Mouse (Mus musculus): ENCODE results near the gene Egflam.

Egflam gene

DNA sequence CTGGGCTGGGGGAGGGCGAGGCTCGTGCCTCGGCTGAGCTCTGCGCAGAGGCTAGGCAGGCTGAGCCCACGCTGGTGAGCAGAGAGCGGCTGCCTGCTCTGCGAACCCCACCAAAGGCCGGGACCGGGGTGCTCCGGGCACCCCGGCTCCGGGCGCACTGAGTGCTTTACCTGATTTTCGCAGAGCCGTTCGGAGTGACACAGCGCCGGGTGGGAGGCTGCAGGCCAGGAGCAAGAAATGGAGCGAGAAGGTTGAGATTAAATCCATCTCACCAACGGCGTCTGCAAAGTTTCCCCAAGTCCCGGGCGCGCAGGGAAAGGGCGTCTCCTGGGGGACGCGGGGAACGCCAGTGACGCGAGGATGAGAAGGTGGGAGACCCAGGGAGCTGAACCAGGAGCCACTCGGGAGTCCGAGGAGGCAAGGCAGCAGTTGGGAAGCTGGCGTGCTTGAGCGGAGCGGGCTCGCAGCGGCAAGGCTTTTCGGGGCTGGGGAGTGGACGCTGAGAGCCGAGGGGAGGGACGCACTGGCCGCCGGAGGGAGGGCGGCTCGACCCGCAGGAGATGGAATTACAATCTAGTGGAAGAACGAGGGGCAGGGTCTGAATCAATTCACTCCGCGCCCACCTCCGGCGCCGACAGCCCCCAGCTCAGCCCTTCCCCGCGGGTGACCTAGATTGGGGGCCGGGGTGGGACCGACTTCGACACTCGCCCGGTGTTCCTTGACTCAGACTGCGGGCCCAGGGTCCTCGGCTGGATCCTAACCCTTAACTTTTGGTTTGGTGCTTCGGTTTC lies at the start of gene Egflam:
TSS of gene Egflam (minus strand) at position 578 of the 791 bp plus-strand sequence.
- DNase-seq (ENCODE audit: low read depth, low spot score) = peak; percentile 48

DNA sequence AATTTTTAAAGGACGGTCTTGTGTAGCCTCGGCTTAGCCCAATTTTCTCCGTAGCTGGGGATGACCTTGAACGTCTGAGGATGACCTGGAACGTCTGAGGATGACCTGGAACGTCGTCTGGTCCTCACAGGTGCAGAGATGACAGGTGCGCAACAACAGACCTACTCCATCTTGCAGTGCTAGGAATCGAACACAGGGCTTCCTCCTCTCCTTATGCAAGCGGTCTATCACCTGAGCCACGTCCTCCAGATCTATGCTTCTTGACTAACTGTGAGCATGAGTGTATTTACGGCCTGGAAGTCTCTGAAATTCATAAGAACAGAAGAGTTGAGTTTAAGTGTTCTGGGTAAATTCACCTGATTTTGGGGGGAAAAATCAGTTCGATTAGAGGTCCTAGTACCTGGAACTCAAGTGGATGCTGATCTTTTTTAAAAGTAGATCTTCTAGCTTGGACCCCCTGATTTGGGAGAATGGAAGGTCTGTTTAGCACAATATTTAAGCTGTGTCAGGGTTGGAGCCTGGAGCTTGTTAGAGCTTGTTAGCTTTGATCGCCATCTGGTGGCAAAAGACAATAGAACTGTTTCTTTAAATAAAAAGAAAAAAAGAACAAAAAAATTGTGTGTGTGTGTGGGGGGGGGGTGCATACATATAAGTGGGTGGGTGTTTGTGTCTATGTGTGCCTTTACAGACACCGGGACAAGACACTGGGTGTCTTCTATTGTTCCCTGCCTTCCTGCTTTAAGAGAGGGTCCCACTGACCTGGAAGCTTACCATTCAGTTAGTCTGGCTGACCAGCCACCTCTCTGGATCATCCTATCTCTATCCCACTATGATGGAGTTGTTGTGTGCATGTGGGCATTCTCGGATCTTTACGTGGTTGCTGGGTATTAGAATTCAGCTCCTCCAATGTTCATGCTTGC lies 45.5 kb upstream of the Egflam start:
- peak; percentile 47 for DNase-seq (ENCODE audit: low read depth, low spot score)

DNA sequence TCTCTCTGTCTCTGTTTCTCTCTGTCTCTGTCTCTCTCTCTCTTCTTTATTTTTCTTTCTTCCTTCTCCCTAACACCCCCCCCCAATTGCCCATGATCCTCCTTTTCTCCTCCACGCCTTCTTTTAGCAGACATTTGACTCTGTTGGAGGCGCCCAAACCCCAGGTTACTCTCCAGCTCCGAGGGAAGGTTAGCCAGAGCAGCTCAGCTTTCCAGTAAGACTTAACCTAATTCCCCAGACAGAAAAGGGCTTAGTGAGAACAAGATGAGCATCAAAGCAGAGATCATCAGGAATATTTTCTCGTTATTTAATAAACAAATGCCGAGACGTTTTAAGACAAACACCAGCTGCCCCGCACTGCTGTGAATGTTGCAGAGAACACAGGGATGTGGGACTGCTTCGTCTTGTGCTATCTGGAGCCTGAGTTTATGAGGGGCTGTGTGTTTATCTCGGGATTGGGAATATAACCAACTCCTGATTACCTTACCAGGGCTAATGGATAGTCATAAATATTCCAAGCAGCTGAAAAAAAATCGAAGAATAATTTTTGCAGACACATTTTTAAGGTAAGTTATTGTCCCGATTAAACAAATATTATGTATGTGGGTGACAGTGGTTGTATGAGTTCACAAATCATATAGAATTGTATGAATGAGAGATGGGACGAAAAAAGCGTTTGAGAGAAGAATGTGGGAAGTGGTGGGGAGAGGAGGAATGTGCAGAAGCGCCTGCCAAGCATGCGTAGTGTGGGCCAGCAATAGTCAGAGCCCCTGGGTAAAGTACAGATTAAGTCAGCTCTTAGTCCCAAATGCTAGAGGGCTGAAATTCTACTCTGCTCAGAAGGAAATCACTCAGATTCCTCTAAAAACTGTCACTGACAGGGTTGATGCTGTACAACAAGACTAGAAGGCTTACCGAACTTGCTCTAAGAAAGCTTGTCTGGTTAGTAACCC lies 44.2 kb upstream of the Egflam start:
- DNase-seq (ENCODE audit: low read depth, low spot score) = no peak

DNA sequence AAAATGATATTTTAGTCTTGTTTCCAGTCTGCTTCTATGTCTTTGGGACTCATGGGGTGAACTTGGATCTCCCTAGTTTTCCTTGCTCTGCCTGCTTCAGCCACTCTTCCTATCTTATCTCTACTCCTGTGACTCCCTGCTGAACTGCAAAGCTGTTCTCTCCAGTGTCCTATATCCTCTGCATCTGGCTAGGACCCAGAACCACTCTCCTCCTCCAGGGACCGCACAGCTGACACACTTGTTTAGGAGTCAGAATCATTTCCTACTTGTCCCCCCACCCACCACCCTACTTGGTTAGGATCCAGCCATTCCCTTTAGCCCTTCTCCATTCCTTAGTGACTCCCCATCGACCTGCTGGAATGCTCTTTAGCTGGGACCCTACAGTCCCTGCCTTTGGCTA lies 26.1 kb upstream of the Egflam start:
- DNase-seq (ENCODE audit: low read depth, low spot score) = no peak

DNA sequence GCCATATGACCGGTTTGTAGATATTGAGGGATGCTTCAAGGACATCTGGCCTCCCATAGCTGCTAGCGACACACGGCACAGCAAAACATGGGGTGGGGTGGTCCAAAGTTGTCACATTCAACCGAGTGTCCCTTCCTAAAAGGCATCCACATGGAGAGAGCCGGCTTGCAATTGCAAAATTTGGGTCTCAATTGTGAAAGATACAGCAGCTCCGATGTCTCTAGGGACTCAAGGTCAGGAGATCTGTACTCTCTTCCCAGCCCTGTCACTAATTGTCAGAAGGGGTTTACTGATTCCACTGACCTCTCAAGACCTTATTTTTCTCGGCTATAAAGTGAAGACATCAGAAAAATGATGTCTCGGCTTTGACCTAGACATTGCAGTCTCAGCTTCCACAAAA lies 6.3 kb upstream of the Egflam start:
- no peak for DNase-seq (ENCODE audit: low read depth, low spot score)

DNA sequence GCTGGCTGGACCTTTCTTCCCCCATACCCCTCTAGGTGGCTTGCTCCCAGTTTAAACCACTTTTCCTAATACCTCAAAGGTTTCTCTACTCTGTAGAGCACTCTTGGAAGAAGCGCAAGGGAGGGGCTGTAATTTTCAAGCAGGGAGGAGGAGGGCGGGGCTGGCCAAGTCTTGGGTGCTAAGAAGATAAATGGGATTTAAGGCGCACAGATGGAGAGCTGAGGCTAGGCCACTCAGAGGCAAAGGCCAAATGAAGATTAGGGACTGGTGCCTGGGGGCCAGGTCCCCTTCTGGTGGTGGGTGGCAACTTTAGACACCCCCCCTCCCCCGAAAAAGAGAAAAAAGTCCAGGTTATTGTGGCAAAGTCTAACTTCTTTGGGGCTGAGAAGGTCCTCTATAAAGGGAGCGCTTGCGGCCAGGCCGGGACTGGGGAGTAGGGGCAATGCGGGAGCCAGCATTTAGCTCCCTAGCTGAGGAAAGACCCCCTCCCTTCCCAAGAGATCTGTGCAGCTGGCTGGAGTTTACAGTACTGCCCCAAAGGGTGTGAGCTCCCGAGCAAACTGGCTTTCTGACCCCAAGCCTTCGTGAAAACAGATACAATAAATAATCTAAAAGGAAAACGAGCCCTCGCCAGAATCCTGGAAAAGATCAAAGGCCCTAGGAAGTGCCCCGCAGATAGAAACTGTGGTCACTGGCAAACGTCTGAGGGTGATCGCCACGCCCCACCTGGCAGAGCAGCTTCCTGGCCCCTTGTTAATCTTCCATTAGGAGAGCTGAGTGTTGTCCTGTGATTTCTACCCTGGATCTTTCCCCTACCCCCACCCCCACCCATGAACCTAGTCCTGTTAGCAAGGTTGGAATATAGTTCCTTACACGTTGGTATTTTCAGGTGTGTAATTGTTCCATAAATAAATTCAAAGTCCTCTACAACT lies 680 bp upstream of the Egflam start:
- DNase-seq (ENCODE audit: low read depth, low spot score) = no peak

DNA sequence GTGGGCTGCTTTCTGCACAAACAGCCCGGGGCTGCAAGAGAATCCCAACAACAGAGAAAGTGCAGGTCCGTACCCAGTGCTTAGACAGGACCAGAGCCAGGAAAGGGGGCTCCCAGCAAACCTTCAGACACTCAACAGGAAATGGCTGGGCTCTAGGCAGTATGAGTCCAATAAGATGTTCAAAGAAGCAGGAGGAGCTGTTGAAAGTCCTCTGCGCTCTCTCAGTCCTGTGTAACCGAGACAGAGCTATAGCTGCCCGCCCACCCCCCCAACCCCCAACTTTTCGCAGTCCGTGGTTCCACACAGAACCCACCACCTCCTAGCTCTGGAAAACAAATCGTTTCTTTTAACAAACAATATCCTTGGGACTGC lies 763 bp downstream of the Egflam start:
- peak; percentile 13 for DNase-seq (ENCODE audit: low read depth, low spot score)

DNA sequence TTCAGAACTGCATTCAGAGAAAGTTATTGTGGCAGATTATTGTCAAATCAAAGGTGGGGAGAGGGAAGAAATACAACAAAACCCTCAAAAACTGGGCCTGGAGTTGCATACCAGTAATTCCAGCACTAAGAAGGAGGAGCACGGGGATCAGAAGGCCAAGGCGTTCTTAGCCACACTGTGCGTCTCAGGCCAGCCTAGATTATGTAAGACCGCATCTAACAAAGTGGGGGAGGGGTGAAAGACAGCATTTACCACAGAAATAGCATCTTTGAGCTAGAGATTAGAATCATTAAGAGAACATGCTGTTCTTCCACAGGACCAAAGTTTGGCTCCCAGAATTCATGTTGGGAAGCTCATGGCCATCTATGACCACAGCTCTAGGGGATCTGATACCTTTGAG lies 14.8 kb downstream of the Egflam start:
- DNase-seq (ENCODE audit: low read depth, low spot score) = no peak

- DNase-seq (ENCODE audit: low read depth, low spot score) = peak; percentile 4
Measured at GRCm38 (mm10) chr15:7382457-7382856, 15.7 kb downstream of the Egflam start.

DNA sequence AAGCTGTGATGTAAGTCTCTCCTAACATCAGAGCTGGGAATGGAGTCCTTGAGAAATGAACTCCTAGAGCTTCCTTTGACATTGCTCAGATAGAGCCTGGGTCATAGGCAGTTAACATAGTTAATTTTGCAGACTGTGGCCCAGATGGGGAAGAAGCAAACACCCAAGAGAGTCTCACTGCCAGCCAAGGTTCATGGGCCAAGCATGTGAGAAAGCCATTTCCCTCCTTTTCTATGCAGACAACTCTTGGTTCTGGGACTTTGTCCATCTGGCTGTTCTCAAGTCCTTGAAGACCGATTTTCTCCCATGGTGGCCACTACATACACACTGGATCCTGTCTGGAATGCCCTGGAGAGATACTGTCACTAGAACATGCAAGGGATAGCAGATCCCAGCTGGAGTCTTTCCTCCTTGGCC lies 45.6 kb downstream of the Egflam start:
- no peak for DNase-seq (ENCODE audit: low read depth, low spot score)

GRCm38 (mm10) chr15:7340703-7341309 lies 57.4 kb downstream of the Egflam start:
- no peak for DNase-seq (ENCODE audit: low read depth, low spot score)

DNA sequence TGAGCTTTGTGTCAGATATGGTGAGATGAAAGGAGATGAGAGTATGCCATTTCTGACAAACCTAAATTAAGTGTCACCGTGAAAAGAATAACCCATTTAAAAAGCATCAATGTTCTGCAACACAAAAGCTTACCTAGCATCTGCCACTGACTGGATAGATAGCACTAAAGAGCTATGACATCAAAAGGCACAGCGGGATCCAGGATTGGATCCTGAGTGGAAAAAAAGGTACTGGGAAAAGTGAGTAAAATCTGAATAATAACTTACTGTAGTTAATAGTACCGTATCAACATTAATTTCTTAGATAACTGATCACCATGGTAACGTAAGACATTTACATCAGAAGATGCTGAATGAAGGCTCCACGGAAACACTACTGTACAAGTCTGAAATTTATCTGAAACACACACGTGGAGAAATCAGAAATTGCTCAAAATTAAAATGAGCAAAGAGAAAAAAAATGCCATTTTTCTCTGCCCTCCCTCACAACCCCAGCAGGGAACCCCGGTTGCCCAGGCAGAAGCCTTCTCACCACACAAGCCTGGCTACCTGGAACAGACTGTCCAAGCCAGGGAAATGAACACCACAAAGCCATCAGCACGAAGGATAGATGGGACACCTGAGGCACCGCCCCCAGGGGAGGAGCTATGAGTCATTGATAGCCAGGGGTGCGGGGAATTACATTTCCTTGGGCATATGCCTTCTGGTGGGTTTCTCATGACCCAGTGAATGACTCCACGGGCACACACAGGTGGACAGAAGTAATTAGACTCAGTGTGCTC lies 63.5 kb downstream of the Egflam start:
- DNase-seq (ENCODE audit: low read depth, low spot score) = no peak

DNA sequence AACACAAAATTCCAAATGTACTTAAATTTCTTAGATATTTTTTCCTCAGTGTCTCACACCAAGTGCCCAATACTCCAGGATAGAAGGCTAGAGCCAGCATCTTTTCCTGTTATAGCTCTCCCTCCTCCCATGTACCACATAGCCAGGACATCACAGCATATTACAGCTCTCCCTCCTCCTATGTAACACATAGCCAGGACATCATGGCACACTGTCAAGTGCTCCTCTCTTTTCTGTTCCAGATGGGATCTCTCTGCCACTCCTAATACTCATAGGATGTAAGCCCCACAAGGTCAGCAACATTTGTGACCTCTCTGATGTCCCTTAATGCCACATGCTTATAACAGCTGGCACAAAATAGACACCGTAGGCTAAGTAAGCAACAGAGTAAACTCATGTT lies 65.3 kb downstream of the Egflam start:
- no peak for DNase-seq (ENCODE audit: low read depth, low spot score)

- no peak for DNase-seq (ENCODE audit: low read depth, low spot score)
Measured at GRCm38 (mm10) chr15:7322599-7323311, 75.4 kb downstream of the Egflam start.

DNA sequence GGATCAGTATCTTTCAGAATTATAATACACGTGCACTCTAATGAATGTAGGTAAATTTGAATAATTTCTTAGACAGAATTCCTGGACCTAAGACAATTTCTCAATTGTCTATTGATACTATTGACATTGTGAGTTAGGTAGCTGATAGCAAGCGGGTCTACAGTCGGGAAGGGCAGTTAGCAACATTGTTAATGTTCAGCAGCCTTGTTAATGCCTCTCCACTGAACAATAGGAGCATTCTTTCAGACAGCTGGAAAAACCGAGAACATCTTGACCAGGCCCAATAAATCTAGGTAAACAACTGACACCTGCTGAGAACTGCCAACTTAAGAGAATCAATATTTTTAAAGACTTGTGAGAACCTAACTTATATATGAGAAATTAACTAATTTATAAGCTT lies 77.3 kb downstream of the Egflam start:
- no peak for DNase-seq (ENCODE audit: low read depth, low spot score)

GRCm38 (mm10) chr15:7315539-7315938 lies 82.7 kb downstream of the Egflam start:
- no peak for DNase-seq (ENCODE audit: low read depth, low spot score)

DNA sequence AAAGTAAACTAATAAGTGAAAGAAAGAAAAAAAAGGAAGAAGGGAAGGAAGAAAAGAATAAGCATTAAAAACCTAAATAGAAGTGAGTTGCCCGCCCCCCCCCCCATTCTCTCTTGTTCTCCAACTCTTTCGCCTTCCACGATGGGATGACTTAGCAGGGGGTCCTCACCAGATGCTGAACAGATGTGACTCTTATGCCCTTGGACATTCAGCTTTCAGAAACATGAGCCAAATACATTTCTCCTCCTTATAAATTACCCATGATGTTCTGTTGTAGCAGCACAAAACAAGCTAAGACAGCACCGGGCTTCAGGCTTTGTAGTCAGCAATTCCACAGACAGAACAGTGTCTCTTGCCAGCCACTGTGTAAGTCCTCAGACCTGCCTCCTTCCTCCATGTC lies 89.5 kb downstream of the Egflam start:
- DNase-seq (ENCODE audit: low read depth, low spot score) = no peak

DNA sequence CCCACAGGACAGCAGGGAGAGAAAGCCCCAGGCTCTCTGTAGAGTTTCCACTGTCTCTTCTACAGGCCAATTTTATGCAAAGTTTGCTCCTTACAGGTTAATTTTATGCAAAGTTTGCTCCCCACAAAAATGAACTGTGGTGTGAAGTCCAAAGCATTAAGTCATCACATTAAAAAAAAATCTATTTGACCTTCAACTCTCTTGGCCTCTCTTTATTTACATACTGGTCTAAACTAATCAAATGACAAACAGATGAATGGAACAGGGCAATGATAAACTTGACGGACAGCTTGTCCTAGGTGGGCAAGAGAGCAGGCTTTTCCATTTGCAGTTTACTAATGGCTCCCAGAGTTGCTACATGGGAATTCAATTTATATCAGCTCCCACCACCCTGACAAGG lies 98.3 kb downstream of the Egflam start:
- DNase-seq (ENCODE audit: low read depth, low spot score) = no peak

DNA sequence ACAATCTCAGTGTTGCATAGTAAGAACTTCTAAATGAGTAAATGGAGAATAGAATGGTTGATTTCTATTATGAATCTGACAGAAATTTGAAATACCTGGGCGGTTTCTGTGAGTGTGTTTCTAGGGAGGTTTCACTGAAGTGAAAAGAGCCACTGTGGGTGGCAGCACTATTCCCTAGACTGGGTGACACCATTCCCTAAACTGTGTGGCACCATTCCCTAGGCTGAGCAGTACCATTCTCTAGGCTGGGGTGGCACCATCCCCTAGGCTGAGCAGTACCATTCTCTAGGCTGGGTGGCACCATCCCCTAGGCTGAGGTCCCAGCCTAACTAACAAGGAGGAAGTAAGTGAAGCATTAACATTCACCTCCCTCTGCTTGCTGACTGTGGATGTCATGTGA lies 103.0 kb downstream of the Egflam start:
- DNase-seq (ENCODE audit: low read depth, low spot score) = no peak
